Mouse (Mus musculus): ENCODE measurements at regions not wholly inside any gene's neighbourhood (a gene's known extent, or its start where the extent isn't known, plus 50 kb on each side); places are given as distances from the start of the nearest gene placed in this dataset.

DNA sequence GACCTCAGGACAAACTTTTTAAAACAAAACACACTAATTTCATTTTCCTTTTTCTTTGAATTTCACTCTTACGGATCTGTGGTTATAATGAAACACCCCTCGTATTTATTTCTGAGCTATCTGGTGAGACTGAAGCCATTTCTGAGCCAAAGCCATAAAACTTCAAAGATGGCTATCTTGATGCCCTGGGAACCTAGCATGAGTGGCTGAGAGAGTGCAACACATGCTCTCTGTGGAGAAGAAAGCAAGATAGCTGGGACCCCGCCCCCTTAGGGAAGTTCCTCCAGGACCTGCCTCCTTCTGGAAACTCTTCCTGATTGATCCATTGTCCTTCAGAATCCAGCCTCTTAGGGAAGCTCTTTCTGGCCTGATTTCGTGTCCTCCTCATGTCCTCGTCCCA, 57.6 kb upstream of the Myb start:
- ATAC-seq (ENCODE audit: extremely low read depth, insufficient number of reproducible peaks, low FRiP score, poor library complexity, severe bottlenecking) (no peak), DNase-seq (ENCODE audit: low spot score) (no peak)
- TF ChIP-seq GATA2 (IDR thresholded peaks at IDR 0.05; ENCODE audit: borderline replicate concordance, low read depth, low read length) (no peak), TAL1 (conservative IDR thresholded peaks at IDR 0.05; ENCODE audit: low read depth, low read length) (no peak), POLR2AphosphoS5 (IDR thresholded peaks at IDR 0.05; ENCODE audit: insufficient replicate concordance, low read depth, low read length) (no peak), CTCF (IDR thresholded peaks at IDR 0.05; ENCODE audit: low read depth, low read length) (no peak), GATA1 (IDR thresholded peaks at IDR 0.05; ENCODE audit: borderline replicate concordance, low read length) (no peak)
- no peaks in the 10 kb centered on the region for H3K27me3 ChIP-seq (ENCODE audit: insufficient read depth, low read length)
- no peaks in the 10 kb centered on the region for H3K36me3 ChIP-seq (replicated peaks)
- H3K9me3 ChIP-seq (replicated peaks) = no peaks in the 10 kb centered on the region
- H3K4me3 ChIP-seq (ENCODE audit: low read depth, low read length) = no peak overlapping the region
- peaks cover 57% of the 10 kb centered on the region for H3K4me1 ChIP-seq (ENCODE audit: insufficient read depth, low read depth, low read length)

DNA sequence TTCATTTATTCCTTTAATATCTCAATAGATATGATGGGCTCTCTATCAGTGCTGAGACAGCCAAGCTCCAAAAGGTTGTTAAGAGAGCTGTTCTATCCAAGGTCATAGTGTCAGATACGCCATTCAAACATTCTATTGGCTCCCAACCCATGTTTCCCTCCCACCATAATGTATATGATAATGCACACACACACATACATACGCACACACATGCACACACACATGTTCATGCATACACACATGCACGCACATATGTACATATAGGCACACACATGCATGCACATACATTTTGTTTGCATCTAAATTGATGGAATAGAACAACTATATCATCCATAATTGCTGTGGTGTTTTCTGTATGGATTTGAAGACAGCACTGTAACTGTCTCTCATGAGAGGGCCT, 60.0 kb upstream of the Myb start:
- peaks cover 3% of the 10 kb centered on the region for H3K36me3 ChIP-seq (replicated peaks)
- TF ChIP-seq POLR2AphosphoS5 (IDR thresholded peaks at IDR 0.05; ENCODE audit: insufficient replicate concordance, low read depth, low read length) (no peak), GATA2 (IDR thresholded peaks at IDR 0.05; ENCODE audit: borderline replicate concordance, low read depth, low read length) (no peak), GATA1 (IDR thresholded peaks at IDR 0.05; ENCODE audit: borderline replicate concordance, low read length) (no peak), TAL1 (conservative IDR thresholded peaks at IDR 0.05; ENCODE audit: low read depth, low read length) (no peak), CTCF (IDR thresholded peaks at IDR 0.05; ENCODE audit: low read depth, low read length) (no peak)
- peaks cover 4% of the 10 kb centered on the region for H3K9me3 ChIP-seq (replicated peaks)
- H3K27me3 ChIP-seq (ENCODE audit: insufficient read depth, low read length) = no peaks in the 10 kb centered on the region
- DNase-seq (ENCODE audit: low spot score) (no peak), ATAC-seq (ENCODE audit: extremely low read depth, insufficient number of reproducible peaks, low FRiP score, poor library complexity, severe bottlenecking) (no peak)
- H3K4me1 ChIP-seq (ENCODE audit: insufficient read depth, low read depth, low read length) = peaks cover 73% of the 10 kb centered on the region
- H3K4me3 ChIP-seq (ENCODE audit: low read depth, low read length) = no peak overlapping the region; the same call in 1 of the 2 replicates

DNA sequence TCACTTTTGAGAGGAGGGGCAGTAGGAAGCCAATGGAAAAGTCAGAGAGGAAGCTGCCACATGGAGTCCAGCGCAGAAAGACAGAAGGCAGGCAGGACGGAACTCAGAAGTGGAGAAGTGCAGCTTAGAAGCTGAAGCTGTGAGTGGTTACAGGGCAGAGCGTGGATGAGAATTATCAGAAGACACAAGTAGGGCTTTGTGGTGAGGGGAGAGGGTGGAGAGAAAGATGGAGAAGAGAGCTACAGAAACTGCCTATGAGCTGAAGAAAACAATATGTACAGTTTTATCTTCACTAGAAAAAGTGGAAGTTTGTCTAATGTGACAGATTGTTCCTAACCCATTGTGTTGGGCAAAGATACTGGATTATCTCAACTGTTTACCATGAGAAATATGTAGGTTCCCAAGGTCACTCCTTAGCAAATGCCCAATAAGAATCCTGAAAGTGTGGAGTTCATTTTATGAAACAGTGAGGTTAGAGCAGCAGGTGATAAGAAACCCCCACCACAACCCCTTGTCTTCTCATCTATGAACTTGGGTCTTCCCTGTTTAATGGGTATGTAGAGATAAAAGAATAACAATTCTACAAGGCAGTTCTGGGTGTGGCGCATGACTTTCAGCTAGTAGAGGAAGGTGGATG, 60.6 kb upstream of the Myb start:
- Histone ChIP-seq H3K4me1 (ENCODE audit: insufficient read depth, low read depth, low read length) (peaks cover 78% of the 10 kb centered on the region), H3K36me3 (replicated peaks) (peaks cover 3% of the 10 kb centered on the region), H3K9me3 (replicated peaks) (peaks cover 4% of the 10 kb centered on the region), H3K4me3 (ENCODE audit: low read depth, low read length) (no peak overlapping the region; the same call in 1 of the 2 replicates), H3K27me3 (ENCODE audit: insufficient read depth, low read length) (no peaks in the 10 kb centered on the region)
- DNase-seq (ENCODE audit: low spot score) = peak; percentile 49
- TF ChIP-seq TAL1 (conservative IDR thresholded peaks at IDR 0.05; ENCODE audit: low read depth, low read length) = peak; percentile 91
- no peak for TF ChIP-seq GATA2 (IDR thresholded peaks at IDR 0.05; ENCODE audit: borderline replicate concordance, low read depth, low read length)
- ATAC-seq (ENCODE audit: extremely low read depth, insufficient number of reproducible peaks, low FRiP score, poor library complexity, severe bottlenecking) = peak; percentile 83

DNA sequence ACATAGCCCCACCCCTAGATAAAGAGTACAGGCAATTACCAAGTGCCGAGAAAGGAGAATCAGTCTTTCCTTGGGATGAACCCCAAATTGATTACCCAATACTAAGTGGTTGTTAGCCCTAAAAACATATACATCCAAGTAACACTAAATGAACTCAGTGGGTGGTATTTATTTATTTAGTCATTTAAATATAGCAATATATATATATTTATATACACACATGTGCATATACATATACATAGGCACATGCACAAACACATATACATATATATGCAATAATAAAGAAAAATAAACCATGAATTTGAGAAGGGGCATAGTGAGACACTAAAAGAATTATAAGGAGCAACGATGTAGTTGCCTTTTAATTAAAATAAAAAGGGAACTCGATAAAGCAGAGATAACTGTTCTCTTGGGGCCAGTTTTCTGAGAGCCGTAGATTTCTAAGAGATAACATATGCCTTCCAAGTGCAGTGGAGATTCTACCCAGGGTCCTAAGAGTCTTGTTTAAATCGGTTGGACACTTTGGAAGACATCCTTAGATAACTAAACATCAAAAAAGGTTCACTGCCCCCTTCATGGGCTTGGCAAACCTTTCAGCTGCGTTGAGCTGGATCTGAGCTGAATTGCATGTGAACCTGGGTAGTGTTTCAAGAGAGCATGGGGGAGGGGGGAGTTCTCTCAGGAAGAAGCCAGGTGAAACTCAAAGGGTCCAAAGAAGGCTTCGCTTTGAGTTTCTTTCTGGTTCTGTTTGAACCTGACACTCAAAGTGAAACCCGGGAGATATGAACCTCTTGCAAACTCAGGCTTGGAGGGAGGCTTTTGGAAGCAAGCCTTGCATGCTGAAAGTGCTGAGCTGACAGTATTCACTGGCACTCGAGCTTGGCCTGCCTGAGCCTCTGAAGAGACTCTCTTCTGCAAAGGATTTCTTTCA, 61.6 kb upstream of the Myb start:
- Histone ChIP-seq H3K27me3 (ENCODE audit: insufficient read depth, low read length) (no peaks in the 10 kb centered on the region), H3K9me3 (replicated peaks) (peaks cover 4% of the 10 kb centered on the region), H3K36me3 (replicated peaks) (peaks cover 3% of the 10 kb centered on the region), H3K4me3 (ENCODE audit: low read depth, low read length) (no peak overlapping the region; the same call in 1 of the 2 replicates), H3K4me1 (ENCODE audit: insufficient read depth, low read depth, low read length) (peaks cover 80% of the 10 kb centered on the region)
- DNase-seq (ENCODE audit: low spot score) (no peak), ATAC-seq (ENCODE audit: extremely low read depth, insufficient number of reproducible peaks, low FRiP score, poor library complexity, severe bottlenecking) (no peak)
- TF ChIP-seq CTCF (IDR thresholded peaks at IDR 0.05; ENCODE audit: low read depth, low read length) (no peak), GATA2 (IDR thresholded peaks at IDR 0.05; ENCODE audit: borderline replicate concordance, low read depth, low read length) (no peak), GATA1 (IDR thresholded peaks at IDR 0.05; ENCODE audit: borderline replicate concordance, low read length) (no peak), TAL1 (conservative IDR thresholded peaks at IDR 0.05; ENCODE audit: low read depth, low read length) (no peak), POLR2AphosphoS5 (IDR thresholded peaks at IDR 0.05; ENCODE audit: insufficient replicate concordance, low read depth, low read length) (no peak)

DNA sequence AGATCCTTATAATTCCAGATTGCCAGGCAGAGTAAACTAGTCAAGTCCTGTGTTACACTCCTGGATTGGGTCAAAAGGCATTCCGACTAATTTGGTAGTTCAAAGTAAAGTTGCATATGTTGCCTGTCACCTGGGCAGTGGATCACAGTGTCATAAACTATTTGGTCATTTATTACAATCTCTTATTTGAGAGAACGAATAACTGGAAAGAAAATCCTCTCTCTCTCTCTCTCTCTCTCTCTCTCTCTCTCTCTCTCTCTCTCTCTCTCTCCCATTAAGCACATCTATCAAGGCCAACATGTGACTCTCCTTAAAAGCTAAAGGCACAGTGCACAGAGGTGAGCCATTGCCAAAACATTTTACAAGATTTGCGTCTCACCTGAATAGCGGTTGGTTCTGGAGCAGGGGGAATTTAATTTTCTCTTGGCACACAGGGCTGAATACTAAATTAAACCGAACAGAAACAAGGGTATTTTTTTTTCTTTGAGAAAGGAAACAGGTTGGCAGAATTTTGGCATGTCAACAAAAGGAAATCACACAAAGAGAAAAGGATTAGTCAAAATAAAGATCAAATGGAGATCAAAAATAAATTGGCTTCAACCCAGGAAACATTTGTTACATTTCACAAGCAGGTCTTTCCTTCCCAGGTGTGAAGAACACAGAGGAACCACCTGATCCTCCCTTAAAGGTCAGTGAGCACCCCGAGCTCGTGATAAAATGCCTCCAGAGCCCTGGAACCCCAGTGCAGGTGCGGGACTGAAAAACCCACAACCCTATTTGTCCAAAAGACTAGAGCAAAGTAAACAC, 62.5 kb upstream of the Myb start:
- ATAC-seq (ENCODE audit: extremely low read depth, insufficient number of reproducible peaks, low FRiP score, poor library complexity, severe bottlenecking) = no peak

More for the DNA sequence above, 62.5 kb upstream of the Myb start:
- DNase-seq (ENCODE audit: low spot score) = no peak
- peaks cover 3% of the 10 kb centered on the region for H3K36me3 ChIP-seq (replicated peaks)
- TF ChIP-seq GATA1 (IDR thresholded peaks at IDR 0.05; ENCODE audit: borderline replicate concordance, low read length) = no peak
- TF ChIP-seq TAL1 (conservative IDR thresholded peaks at IDR 0.05; ENCODE audit: low read depth, low read length) = no peak
- TF ChIP-seq CTCF (IDR thresholded peaks at IDR 0.05; ENCODE audit: low read depth, low read length) = no peak
- no peak for TF ChIP-seq POLR2AphosphoS5 (IDR thresholded peaks at IDR 0.05; ENCODE audit: insufficient replicate concordance, low read depth, low read length)
- no peak for TF ChIP-seq GATA2 (IDR thresholded peaks at IDR 0.05; ENCODE audit: borderline replicate concordance, low read depth, low read length)
- H3K9me3 ChIP-seq (replicated peaks) = peaks cover 4% of the 10 kb centered on the region
- no peak overlapping the region; the same call in 1 of the 2 replicates for H3K4me3 ChIP-seq (ENCODE audit: low read depth, low read length)
- H3K27me3 ChIP-seq (ENCODE audit: insufficient read depth, low read length) = no peaks in the 10 kb centered on the region
- peaks cover 82% of the 10 kb centered on the region for H3K4me1 ChIP-seq (ENCODE audit: insufficient read depth, low read depth, low read length)

Measured in G1E (cell line).